Mouse (Mus musculus) kidney, embryonic 14.5 days (tissue): Measurements from ENCODE around the gene Tbx18. TPM values are rescaled to one million over a fixed set of nuclear protein-coding genes. Genes with fewer than 3 reads are reported as not detected.
A peak's percentile ranks its signal among the peaks of the same experiment; 100 is the strongest.

Experiments used
- ATAC-seq: fragments of 200-750 bp; cut with Nextera tagmentation; 2 replicates; pipeline ENCODE4 v1.8.0; 2017; ENCODE audit warnings: moderate number of reproducible peaks, mild to moderate bottlenecking, moderate TSS enrichment, moderate library complexity; ENCODE audit not compliant: low FRiP score, low TSS enrichment
- H3K27ac ChIP-seq: fragments of 300-500 bp; sonication (generic); 2 replicates; pipeline ENCODE4 v1.5.1; 2014; ENCODE audit warnings: low read depth, mild to moderate bottlenecking, low read length, moderate library complexity, mixed read lengths
- H3K27me3 ChIP-seq: fragments of 300-500 bp; sonication (generic); 2 replicates; pipeline ENCODE4 v1.6.1; 2014; ENCODE audit warnings: mild to moderate bottlenecking, low read length; ENCODE audit not compliant: control insufficient read depth, insufficient read depth
- H3K36me3 ChIP-seq: fragments of 300-500 bp; sonication (generic); 2 replicates; pipeline ENCODE4 v1.6.1; 2014; ENCODE audit warnings: low read length, mixed read lengths; ENCODE audit not compliant: control insufficient read depth, insufficient read depth
- H3K4me1 ChIP-seq: fragments of 300-500 bp; sonication (generic); 2 replicates; pipeline ENCODE4 v1.6.1; 2014; ENCODE audit warnings: low read length, mixed read lengths; ENCODE audit not compliant: control insufficient read depth, insufficient read depth
- H3K4me2 ChIP-seq: fragments of 300-500 bp; sonication (generic); replicated peaks from 2 replicates; pipeline ENCODE4 v1.6.1; 2014; ENCODE audit warnings: low read depth, mild to moderate bottlenecking, low read length
- H3K4me3 ChIP-seq: fragments of 300-500 bp; sonication (generic); 2 replicates; pipeline ENCODE4 v1.5.1; 2014; ENCODE audit warnings: mild to moderate bottlenecking, low read length
- H3K9ac ChIP-seq: fragments of 300-500 bp; sonication (generic); 2 replicates; pipeline ENCODE4 v1.6.1; 2014; ENCODE audit warnings: low read depth, mild to moderate bottlenecking, low read length, moderate library complexity
- H3K9me3 ChIP-seq: fragments of 300-500 bp; sonication (generic); 2 replicates; pipeline ENCODE4 v1.6.1; 2016; ENCODE audit warnings: low read length; ENCODE audit not compliant: control insufficient read depth
- WGBS: fragments of 180-500 bp; shearing (Covaris S2); extraction: QIAGEN DNeasy Blood & Tissue Kit; methylation state at CpG from one replicate; pipeline ENCODE4 v1.1.7; 2014; 5-methylcytosine and 5-hydroxymethylcytosine counted together
- polyA plus RNA-seq: library from polyadenylated mRNA; unstranded; fragments of >200 nt; fragmentation: Nextera tagmentation; extraction: Ambion mirVana; gene quantifications from 2 replicates; pipeline ENCODE4 v1.2.1, GENCODE M21; 2014

Tbx18 gene
- 3.1 and 3.5 TPM in 2 replicates for polyA plus RNA-seq

DNA sequence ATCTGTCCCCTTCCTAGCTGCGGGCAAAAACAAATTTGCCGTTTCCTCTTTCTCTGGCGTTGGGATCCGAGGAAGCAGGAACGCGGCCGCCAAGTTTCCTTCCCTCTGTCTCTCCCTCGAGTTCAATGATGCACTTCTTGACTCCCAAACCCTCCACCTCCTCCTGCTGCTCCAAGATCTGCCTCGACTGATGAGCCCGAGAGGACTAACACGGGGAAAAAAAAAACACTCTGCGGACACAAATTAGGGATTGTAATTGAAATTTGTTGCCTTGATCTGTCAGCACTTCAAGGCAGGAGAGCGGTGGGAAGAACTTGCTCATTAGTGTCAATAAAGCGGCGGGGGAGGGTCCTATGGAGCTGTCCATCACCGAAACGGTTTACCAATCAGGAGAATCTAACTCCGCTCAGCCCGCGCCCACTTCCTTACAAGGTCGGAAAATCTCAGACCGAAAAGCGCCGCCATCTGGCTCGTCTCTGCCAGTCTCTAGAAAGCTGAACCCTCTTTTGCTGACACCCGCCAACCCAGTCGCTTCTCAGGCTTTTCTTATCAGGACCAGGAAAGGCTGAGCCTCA is at the start of gene Tbx18:
Tbx18 (minus strand) TSS at position 300 of the 575 bp plus-strand sequence.
- under 1% methylated on average over 27 of the region's 27 CpGs for WGBS
- Histone ChIP-seq H3K9ac (peak within 1 kb of the TSS; percentile 72), H3K9me3 (no peaks in the 10 kb centered on the region), H3K27me3 (peaks cover 70% of the 10 kb centered on the region), H3K4me3 (peak within 1 kb of the TSS; percentile 56), H3K27ac (peak within 1 kb of the TSS; percentile 59), H3K4me2 (peak within 1 kb of the TSS; percentile 63), H3K4me1 (0 out of 2 replicates have a peak, but pooled peaks cover 7% of the 10 kb centered on the region), H3K36me3 (no peaks in the 10 kb centered on the region)
- ATAC-seq = peak; percentile 77

DNA sequence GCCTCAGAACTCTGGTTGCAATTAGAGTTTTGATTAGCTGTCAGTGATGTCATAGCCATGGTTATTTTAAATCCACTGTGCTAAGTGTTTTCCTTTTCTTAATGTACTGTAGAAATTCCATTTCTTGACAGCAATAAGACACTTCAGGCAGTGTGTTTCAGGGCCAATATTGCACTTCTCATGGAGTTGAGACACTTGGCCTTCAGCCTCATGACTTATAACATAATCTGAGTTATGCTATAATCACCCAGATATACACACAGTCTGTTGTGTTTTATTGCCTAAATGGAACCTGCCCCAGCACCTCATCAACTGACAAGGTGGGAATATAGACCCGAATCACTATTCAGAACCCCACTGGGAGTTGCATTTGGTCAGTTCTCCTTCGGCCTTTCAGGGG is 42.9 kb upstream of the Tbx18 start:
- H3K9ac ChIP-seq = no peak overlapping the region
- no peak overlapping the region for H3K27ac ChIP-seq
- 80% methylated on average over 2 of the region's 2 CpGs for WGBS
- ATAC-seq = no peak
- no peaks in the 10 kb centered on the region for H3K4me1 ChIP-seq
- no peaks in the 10 kb centered on the region for H3K36me3 ChIP-seq
- no peaks in the 10 kb centered on the region for H3K9me3 ChIP-seq
- H3K27me3 ChIP-seq = no peaks in the 10 kb centered on the region
- H3K4me3 ChIP-seq = no peak overlapping the region
- no peak overlapping the region for H3K4me2 ChIP-seq

DNA sequence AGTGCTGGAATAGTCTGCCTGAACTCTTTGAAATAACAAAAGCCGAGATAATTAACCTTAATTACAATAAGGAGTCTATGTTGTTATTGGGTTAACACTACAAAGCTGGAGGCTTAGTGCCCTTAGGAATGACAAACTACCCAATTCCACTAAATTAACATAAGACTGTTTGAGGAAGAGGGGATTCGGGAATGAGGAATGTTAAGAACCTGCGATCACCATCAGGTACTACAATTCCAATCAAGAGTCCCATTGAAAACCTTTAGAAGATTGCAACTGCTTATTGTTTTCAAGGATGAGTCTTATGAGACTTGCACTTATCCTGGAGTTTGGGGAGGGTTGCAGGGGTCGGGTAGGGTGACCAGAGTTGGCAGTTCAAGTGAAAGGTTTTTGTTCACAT is 24.6 kb upstream of the Tbx18 start:
- Histone ChIP-seq H3K4me2 (no peak overlapping the region), H3K27ac (no peak overlapping the region), H3K27me3 (no peaks in the 10 kb centered on the region), H3K4me1 (no peaks in the 10 kb centered on the region), H3K4me3 (no peak overlapping the region), H3K9ac (no peak overlapping the region), H3K36me3 (no peaks in the 10 kb centered on the region), H3K9me3 (no peaks in the 10 kb centered on the region)
- WGBS = 57% methylated on average over 4 of the region's 4 CpGs
- no peak for ATAC-seq

DNA sequence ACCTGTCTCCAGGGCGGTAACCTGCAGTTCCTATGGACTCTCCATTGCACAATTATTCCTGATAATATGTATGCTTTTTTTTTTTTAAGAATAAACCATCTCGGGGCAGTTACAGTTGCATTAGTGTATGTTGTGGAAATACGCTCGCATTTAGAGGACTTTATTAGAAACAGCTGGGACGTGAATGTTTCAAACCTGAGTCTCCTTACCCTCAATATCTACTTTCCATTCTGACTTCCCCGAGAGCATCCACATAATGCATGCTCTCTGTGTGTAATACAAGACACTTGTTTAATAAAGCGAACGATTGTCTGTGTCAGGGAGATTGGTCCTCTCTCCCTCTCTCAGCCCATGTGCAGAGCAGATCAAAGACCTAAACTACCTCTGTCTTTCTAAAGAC is 10.5 kb upstream of the Tbx18 start:
- no peak overlapping the region for H3K9ac ChIP-seq
- H3K27me3 ChIP-seq = peaks cover 53% of the 10 kb centered on the region
- H3K4me2 ChIP-seq = no peak overlapping the region
- no peak overlapping the region for H3K4me3 ChIP-seq
- 82% methylated on average over 8 of the region's 8 CpGs for WGBS
- no peak for ATAC-seq
- H3K9me3 ChIP-seq = no peaks in the 10 kb centered on the region
- peaks cover 11% of the 10 kb centered on the region; the same call in 1 of the 2 replicates for H3K4me1 ChIP-seq
- H3K36me3 ChIP-seq = no peaks in the 10 kb centered on the region
- no peak overlapping the region for H3K27ac ChIP-seq

DNA sequence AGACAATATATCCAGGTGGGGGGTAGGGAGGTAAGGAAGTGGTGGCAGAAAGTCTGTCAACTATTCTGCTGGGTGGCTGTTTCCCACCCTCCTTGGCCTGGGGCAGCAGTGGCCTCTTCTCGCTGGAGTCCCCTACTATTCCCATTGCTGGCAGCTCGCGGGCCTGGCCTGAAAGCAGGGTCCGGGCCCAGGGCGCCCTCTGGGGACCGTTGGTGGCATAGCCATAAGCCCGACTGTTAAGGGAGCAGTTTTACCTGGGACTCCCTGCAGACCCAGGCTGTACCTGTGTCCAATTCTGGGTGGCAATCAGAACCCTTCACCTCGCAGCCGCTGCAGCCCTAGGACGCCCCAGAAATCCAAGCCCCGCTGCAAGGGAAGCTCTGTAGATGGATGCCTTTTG is 9.6 kb upstream of the Tbx18 start:
- no peak overlapping the region for H3K9ac ChIP-seq
- no peaks in the 10 kb centered on the region for H3K36me3 ChIP-seq
- peak overlapping the region; percentile 19; the same call in 1 of the 2 replicates for H3K4me3 ChIP-seq
- H3K27ac ChIP-seq = no peak overlapping the region
- peaks cover 62% of the 10 kb centered on the region for H3K27me3 ChIP-seq
- peak overlapping the region; percentile 42; the same call in 1 of the 2 replicates for H3K4me2 ChIP-seq
- H3K4me1 ChIP-seq = peaks cover 11% of the 10 kb centered on the region; the same call in 1 of the 2 replicates
- peak; percentile 81 for ATAC-seq
- WGBS = 1% methylated on average over 11 of the region's 11 CpGs
- H3K9me3 ChIP-seq = no peaks in the 10 kb centered on the region

- WGBS = 2% methylated on average over 20 of the region's 20 CpGs
- peaks cover 11% of the 10 kb centered on the region; the same call in 1 of the 2 replicates for H3K4me1 ChIP-seq
- H3K36me3 ChIP-seq = no peaks in the 10 kb centered on the region
- H3K9ac ChIP-seq = no peak overlapping the region
- no peak overlapping the region for H3K27ac ChIP-seq
- H3K27me3 ChIP-seq = peaks cover 66% of the 10 kb centered on the region
- H3K4me3 ChIP-seq = peak overlapping the region; percentile 19
- no peaks in the 10 kb centered on the region for H3K9me3 ChIP-seq
- H3K4me2 ChIP-seq = peak overlapping the region; percentile 42
- peak; percentile 33; the same call in 1 of the 2 replicates for ATAC-seq
Measured at GRCm38 (mm10) chr9:87740241-87740645, 9.2 kb upstream of the Tbx18 start.

GRCm38 (mm10) chr9:87739543-87740161 is 8.6 kb upstream of the Tbx18 start:
- Histone ChIP-seq H3K9ac (no peak overlapping the region), H3K36me3 (no peaks in the 10 kb centered on the region), H3K27ac (no peak overlapping the region), H3K4me1 (peaks cover 11% of the 10 kb centered on the region; the same call in 1 of the 2 replicates), H3K9me3 (no peaks in the 10 kb centered on the region), H3K4me3 (peak overlapping the region; percentile 19), H3K4me2 (peak overlapping the region; percentile 42), H3K27me3 (peaks cover 72% of the 10 kb centered on the region)
- peak; percentile 65 for ATAC-seq
- under 1% methylated on average over 41 of the region's 41 CpGs for WGBS

- H3K27ac ChIP-seq = no peak overlapping the region
- no peak for ATAC-seq
- no peaks in the 10 kb centered on the region for H3K36me3 ChIP-seq
- H3K4me2 ChIP-seq = peak overlapping the region; percentile 42; the same call in 1 of the 2 replicates
- peaks cover 77% of the 10 kb centered on the region for H3K27me3 ChIP-seq
- H3K9me3 ChIP-seq = no peaks in the 10 kb centered on the region
- WGBS = under 1% methylated on average over 39 of the region's 39 CpGs
- H3K4me3 ChIP-seq = peak overlapping the region; percentile 19
- peaks cover 11% of the 10 kb centered on the region; the same call in 1 of the 2 replicates for H3K4me1 ChIP-seq
- no peak overlapping the region for H3K9ac ChIP-seq
Measured at GRCm38 (mm10) chr9:87738766-87739542, 7.9 kb upstream of the Tbx18 start.
